Mouse (Mus musculus) kidney, postnatal 4 days (tissue): ENCODE measurements around the gene Per1.

Source experiments
- DNase-seq, 2 experiments: peaks; one replicate each; pipeline ENCODE4 v3.0.0; 2021; ENCODE audit warnings: mixed read lengths in 2 of 2

Gene Per1

DNA sequence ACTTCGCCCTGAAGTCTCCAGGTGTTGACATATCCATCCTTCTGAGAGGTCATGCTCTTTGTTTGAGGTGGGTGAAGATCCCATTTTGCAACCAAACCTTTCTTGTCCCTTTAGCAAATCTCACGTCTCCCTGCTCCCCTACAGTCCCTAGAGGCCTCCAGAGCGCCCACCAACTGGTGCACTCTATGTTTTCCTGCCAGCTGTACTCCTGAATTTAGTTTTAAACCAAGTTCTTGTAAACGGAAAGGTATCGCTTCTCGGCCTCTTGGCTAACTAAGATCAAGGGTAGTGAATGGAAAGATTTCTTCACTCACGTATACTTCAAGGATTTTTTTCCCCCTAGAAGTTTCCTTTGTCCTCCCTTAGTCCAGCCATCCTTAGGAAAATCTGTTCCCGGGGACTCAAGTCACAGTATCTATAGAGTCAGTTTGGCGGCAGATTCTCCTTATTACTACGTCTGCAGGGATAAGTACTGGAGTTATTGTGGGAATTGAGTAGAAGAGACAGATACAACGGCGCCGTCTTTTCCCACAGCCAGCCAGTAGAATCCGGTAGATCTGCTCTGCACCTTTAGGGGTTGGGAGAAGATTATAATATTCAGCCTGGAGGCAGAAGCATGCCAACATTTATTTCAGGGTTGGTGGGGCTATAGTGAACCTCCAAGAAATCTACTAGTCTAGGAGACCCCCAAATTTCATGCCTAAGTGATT, 24.6 kb downstream of the Per1 start:
- DNase-seq, result no peak

DNA sequence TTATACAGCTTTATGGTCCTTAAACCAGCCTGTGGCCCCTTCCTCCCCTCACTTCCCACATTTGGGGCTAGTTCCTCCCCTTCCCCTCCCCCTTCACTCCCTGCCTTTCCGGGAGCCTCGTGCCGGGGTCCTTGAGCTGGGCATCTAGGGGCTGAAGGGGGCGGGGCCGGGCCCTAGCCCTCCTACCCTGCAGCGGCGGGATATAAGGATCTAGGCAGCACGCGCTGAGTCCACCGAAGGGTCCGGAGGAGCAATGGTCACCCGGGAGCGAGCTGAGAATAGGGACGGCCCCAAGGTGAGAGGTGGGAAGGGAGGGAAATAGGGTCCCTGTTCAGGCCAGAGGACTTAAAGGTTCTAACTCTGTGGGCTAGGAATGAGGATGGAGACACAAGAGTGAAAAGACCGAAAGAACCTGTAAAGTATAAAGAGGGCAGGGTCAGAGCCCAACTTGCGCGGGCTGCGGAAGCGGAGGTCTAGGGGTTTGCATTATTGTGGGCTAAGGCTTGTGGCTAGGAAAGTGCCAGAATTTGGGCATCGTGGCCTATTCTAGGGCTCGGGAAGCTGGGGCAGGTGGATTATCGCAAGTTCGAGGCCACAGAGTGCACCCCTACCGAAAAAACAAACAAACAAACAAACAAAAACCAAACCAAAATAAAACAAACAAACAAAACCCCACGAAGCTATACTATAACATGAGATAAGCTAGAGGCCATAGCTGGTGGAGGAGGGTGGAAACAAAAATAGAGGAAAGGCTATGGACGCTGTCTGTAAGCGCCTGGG, 25.4 kb downstream of the Per1 start, which contains the start of gene Hes7:
TSS of gene Hes7 (plus strand) at position 184 of the 780 bp plus-strand sequence.
- peak; percentile 48 to 57 for DNase-seq

DNA sequence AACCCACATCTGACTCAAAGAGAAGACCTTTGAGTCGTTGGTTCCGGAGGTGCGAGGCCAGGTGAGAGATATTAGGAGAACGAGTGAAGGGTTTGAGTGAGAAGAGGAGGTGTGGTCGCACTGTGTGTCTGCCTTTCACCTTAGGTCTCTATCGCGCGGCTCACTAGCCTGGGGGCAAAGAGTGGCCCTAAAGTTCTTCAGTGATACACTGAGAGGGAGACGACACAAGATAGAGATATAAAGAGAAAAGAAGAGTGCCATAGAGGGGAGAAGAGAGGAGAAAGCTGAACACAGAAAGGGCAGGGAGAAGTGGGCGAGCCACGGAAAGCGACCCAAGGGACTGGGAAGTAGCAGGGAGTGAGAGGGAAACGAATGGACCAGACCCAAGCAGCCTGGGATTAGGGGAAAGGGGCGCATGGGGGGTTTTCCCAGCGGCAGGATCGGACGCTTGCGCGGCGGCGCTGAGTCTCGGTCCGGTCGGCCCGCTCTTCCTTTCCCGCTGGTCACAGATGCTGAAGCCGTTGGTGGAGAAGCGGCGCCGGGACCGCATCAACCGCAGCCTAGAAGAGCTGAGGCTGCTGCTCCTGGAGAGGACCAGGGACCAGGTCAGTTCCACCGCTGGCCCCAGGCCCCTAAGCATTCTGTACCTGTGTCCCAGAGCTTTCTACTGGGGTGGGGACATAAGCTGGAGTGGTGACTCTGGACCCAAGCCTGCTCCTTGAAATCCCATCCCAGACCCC, 26.2 kb downstream of the Per1 start:
- peak; percentile 48 to 62 for DNase-seq

DNA sequence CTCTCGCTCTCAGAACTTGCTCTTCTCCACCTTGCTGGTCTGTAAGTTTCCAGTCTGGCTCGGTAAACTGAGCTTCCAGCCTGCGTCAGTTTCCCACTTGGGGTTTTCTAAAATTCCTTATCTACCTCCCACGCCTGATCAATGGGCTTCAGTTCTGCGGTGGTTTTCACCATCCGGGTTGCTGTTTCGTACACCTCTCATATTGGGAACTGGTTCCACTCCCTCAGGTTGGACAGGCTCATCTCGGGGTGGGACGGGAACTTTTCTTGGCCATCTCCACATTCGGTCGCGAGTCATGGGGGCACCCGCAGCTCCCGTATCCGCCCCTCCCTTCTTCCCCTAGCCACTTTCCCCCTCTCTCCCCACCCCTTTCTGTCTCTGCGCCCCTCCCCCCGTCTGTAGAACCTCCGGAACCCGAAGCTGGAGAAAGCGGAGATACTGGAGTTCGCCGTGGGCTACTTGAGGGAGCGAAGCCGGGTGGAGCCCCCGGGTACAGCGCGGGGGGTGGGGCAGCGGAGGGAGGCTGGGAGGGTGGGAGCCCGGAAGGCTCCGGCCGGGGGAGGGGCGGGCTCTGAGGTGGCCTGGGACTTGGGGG, 26.8 kb downstream of the Per1 start:
- DNase-seq, result no peak

DNA sequence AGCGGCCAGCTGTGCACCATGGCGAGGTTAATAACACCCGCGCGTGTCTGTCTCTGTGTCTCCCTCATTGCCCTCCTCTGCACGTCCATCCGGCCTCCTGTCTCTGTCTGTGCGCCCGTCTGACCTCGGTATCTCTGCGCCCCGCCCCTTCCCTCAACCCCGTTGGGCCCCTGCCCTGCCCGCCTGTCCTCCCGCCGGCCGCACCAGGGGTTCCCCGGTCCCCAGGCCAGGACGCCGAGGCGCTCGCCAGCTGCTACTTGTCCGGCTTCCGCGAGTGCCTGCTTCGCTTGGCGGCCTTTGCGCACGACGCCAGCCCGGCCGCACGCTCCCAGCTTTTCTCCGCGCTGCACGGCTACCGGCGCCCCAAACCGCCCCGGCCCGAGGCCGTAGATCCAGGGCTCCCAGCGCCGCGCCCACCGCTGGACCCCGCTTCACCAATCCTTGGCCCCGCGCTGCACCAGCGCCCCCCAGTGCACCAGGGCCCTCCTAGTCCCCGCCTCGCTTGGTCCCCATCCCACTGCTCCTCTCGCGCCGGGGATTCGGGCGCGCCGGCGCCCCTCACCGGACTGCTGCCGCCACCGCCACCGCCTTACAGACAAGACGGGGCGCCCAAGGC, 27.4 kb downstream of the Per1 start, which contains the start of gene 9130213A22Rik:
TSS of gene 9130213A22Rik (minus strand) at position 254 of the 616 bp plus-strand sequence.
- peak; percentile 92 to 95 for DNase-seq

DNA sequence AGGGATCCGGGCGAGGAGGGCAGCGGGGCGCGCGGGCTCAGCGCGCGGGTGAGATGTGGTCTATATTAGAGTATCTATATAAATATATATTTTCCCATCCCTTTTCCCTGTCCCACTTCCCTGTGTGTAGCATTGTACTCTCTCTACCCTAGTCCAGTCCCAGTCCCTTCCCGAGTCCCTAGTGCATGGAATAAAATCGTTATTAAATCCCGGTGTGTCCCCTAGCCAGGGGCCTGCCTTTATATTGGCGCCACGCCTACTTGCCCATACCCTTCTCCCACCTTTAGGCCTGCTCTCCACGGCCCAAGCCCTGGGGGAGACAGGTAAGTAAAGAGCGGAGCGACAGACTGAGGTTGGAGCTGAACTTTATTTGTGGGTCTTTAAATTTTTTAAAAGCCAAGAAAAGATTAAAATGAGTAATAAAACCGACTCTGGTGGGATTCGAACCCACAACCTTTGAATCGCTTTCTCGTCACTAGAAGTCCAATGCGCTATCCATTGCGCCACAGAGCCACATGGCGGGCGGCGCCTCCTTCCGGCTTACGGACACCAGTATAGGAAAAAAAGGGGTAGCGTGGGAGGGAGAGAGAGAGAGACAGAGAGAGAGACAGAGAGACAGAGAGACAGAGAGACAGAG, 28.2 kb downstream of the Per1 start:
- DNase-seq, result peak; percentile 90 to 93

DNA sequence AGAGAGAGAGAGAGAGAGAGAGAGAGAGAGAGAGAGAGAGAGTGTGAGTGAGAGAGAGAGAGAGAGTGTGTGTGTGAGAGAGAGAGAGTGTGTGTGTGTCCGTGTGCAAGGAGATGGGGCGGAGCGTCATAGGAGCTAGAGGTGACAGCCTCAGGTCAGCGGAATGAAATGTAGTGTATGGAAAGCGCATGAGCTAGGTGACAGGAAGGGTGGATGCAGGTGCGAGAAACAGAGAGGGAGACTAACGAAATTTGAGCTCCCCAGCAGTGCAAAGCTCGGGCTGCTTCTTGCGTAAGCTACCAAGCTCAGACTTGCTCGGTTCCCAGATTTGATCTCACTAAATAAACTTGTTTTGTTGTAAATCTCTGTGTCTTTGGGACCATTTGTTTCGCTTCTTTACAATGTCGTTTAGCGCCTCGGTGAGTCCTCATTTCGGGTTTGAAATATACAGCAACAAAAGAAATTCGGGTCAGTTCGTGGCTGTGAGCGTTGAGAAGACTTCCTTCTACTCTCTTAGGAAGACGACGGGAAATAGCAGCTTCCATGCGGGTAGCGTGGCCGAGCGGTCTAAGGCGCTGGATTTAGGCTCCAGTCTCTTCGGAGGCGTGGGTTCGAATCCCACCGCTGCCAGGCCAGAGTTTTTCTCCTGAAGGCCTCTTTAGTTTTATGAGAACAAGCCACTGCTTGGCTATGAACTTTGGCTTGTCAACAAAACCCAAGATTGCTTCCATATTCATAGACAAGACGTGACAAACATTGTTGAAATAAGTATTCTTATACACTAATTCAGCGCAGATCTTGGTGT, 28.9 kb downstream of the Per1 start:
- peak; percentile 90 to 93 for DNase-seq

DNA sequence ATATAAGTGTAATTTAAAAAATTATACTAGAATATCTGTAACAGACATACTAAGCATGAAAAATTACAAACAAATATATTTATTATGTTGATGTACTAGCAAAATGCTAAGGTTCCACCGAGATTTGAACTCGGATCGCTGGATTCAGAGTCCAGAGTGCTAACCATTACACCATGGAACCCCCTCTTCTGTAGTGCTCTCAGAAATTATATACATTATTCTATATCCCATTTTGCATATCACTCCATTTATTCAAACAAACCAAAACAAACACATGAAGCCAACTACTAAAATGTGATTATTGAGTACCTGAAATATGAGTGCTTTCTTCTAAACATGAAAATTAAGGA, 29.5 kb downstream of the Per1 start:
- DNase-seq, result peak; percentile 70 to 78

DNA sequence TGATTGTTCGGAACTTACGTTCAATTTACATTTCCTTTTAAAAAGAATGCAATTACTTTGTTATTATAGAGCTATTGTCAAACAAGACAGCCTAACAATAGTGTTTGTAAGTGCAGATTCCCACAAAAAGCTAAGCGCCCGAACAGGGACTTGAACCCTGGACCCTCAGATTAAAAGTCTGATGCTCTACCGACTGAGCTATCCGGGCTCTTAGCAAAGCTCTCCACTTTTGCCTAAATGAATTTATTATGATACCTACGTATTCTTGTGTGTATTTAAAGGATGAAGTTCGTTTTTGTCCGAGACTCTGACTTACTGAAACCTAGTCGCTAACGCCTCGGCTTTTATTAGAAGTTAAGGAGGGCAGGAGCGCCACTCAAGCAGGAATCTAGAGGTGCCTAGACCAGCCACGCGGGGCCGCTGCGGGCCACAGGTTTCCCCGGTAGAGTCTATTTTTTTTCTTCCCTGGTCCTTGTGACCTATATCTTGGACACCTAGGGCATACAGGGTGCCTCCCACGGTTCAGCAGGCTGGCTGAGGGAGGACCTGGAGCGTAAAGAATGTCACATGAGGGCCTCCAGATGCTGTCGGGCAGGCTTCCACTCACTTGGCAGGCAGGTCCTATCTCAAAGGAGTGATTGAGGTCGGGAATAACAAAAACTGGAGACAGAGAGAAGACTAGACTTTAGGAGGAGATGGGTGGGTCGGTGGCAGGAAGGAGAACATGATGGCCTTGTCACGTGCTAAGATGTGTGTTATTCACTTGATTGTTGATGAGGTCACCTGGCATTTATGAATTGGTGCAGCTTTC, 30.2 kb downstream of the Per1 start:
- DNase-seq, result peak; percentile 80 to 89

DNA sequence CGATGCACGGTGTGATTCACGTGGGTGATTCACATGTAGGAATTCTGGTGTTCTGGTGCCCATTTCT, 30.7 kb downstream of the Per1 start, which contains the start of gene Aloxe3:
TSS of gene Aloxe3 (plus strand) at position 45 of the 67 bp plus-strand sequence.
- DNase-seq, result no peak

DNA sequence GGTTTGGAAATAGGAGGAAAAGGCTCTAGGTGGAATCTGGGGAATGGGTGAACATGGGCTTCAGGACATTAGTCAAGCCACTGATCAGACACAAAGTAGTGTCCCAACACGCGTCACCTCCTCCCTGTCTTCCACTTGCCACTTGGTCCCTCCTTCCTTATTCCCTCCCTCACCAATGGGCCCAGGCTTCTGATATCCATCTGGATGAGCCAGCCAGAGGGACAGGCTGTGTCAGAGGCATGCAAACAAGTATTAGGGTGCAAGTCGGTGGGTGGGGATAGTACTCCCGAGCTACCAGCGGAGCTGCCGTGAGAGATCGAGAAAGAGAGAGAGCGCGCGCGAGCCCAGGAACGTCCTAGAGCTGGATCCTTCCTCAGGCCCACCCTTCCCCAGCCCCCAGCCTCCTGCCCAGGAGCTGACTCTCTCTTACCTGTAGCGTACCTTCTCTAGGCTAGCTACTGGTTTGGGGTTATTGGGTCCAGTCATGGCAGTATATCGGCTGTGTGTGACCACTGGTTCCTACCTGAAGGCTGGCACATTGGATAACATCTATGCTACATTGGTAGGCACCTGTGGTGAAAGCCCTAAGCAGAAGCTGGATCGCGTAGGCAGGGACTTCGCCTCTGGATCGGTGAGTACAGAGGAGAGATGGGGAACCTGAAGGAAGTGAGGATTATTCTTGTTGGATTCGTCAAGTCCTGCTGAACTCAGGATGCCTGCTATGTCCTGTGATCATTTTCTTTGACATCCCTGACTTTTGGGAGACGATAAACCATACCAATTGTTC, 31.1 kb downstream of the Per1 start:
- peak in 1 of 2 experiments; percentile 31 for DNase-seq

DNA sequence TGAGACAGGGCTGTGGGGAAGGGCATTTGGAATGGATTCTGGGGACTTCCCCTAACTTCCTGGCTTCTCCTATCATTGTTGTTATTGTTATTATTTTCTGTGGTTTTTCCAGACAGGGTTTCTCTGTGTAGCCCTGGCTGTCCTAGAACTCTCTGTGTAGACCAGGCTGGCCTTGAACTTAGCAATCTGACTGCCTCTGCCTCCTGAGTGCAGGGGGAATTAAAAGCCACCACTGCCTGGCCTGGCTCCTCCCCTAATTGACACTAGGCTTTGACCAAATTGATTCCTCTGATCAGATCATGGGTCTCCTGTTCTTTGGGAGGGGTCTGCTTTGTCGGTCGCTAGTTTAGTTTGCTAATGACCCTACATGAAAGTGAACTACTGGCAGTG, 31.7 kb downstream of the Per1 start:
- no peak for DNase-seq

DNA sequence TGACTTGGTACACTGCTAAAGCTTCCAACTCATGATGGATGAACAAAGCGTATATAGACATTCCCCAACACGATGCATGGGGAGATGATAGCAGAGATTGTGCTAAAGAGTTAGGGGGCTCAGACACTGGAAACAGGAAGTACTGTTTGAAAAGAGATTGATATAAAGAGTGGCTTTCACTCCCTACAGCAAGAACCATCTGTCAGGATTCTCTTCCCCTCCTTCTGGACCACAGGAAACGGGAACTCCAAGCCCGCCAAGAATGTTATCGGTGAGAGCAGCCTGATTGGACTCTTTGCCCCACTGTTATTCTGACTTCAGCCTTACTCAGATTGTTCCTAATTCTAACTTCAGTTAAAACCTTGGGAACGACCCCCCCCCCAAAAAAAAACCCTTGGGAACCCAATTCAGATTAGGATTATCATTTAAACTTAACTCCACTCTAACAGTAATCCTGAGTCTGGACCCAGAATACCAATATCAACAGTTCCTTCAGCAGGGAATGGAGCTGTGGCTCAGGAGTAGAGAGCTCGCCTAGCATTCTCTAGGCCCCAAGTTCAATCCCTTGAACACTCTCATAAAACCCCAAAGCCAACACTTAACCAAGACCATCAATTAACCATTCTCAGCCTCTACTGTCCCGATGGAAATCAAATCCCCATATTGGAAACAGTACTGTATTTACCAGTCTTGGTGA, 33.6 kb downstream of the Per1 start:
- no peak for DNase-seq

DNA sequence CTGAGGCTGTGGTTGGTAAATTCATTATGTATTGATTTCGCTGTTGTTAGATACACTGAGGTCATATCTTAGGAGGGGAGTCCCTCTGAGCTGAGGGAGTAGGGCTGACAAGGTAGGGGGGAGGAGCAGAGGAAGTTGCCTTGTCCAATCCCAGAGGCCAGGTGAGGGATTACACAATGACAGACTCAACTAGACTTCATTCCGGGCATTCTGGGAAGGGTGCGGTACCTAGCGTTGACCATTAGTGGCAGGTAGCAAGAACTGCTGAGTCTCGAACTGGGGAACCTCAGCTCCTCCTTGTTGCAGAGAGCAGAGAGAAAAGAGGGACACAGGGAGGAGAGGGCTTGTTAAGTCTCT, 38.5 kb downstream of the Per1 start:
- DNase-seq, result no peak

DNA sequence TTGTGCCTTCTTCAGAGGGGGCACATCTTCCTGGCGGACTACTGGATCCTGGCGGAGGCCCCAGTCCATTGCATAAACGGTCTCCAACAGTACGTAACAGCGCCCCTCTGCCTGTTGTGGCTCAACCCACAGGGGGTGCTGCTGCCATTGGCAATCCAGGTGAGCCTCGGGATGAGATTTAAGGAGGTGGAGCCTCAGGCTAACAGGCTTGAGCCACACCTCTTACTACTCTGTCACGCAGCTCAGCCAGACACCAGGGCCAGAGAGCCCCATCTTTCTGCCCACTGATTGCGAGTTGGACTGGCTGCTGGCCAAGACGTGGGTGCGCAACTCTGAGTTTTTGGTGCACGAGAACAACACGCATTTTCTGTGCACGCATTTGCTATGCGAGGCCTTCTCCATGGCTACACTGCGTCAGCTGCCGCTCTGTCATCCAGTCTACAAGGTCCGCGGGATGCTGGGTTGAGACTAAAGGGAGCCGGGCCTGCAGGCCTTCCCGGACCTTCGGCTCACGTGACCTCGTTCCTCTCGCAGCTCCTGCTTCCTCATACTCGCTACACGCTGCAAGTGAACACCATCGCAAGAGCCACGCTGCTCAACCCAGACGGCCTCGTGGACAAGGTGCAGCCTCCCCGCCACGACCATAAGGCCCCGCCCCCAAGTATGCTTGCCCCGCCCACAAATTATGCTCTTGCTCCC, 39.1 kb downstream of the Per1 start:
- peak; percentile 71 to 80 for DNase-seq

DNA sequence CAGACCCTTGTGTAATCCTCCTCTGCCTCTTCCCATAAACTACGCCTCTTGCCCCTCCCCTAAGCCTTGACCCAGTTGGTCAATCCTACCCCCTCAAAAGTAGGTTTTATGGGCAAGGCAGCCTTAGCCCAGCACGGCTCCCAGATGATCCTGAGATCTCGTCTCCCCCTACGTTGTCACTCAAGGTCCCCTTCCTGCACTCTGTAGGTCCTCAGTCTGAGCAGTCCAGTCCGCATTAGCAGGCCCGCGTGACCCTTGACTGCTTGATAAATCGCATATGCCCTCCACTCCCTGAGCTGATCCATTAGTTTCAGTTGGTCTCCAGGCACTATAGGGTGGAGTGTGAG, 39.6 kb downstream of the Per1 start:
- no peak for DNase-seq

DNA sequence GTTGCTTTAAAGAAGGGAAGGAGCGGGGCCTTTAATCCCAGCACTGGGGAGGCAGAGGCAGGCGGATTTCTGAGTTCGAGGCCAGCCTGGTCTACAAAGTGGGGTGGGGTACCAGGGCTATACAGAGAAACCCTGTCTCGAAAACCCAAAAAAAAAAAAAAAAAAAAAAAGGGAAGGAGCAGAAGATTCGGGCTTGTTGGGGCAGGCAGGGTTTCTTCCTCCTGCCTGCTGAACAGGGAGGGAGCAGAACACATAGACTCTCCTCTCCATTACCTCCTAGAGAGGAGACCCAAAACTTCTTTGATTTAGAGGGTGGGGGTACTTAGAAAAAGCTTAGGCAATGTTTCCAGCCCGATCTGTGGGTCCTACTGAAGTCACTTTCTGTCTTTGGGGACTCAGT, 40.3 kb downstream of the Per1 start:
- no peak for DNase-seq

DNA sequence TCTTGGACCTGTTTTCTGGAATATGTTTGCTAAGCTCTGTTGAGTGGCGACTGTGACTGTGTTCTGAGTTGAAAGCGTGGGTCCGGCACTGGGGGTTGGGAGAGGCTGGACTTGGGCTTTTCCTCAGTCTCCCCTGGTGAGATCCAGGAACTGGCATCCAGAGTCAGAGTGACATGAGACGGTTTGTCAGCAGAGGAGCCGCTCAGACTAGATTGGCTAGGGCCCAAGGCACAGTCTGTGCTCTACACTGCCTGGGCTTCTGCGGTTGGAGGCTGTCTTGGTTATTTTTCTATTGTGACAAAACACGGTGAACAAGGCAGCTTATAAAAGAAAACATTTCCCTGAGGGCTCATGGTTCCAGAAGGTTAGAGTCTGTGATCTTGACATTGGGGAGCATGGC, 52.5 kb downstream of the Per1 start:
- DNase-seq, result no peak

DNA sequence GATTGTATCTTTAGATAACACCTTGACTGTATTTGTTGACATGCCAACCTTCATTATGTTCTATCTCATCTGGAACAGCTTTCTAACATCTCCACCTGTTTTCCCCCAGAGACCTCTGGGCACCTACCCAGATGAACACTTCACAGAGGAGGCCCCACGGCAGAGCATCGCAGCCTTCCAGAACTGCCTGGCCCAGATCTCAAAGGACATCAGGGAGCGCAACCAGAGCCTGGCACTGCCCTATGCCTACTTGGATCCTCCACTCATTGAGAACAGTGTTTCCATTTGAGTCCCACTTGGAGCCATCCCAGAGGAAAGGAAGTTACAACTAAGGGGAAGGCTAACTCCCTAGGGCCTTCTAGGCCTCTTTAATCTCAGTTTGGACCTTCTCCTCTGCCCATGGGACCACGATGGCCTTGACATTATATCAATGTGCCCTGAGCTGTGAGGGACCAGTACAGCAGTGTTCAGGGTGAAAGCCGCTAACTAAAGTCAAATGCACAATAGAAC, 53.5 kb downstream of the Per1 start:
- DNase-seq, result no peak
